Mouse (Mus musculus) small intestine, adult 2 months (tissue): ENCODE results near the gene Memo1. TPM values are rescaled to one million over a fixed set of nuclear protein-coding genes. Genes with fewer than 3 reads are reported as not detected.

Source experiments
- H3K27ac ChIP-seq: fragments of 200-500 bp; 2 replicates; pipeline ENCODE4 v1.5.1; 2012; ENCODE audit warnings: low read depth, low read length, control low read depth, inconsistent platforms; ENCODE audit not compliant: insufficient read depth
- H3K27me3 ChIP-seq: fragments of 200-500 bp; 2 replicates; pipeline ENCODE4 v1.6.1; 2012; ENCODE audit warnings: mild to moderate bottlenecking, moderate library complexity, low read length, inconsistent platforms; ENCODE audit not compliant: control insufficient read depth, insufficient read depth
- H3K36me3 ChIP-seq: fragments of 200-500 bp; 2 replicates; pipeline ENCODE4 v1.6.1; 2012; ENCODE audit warnings: mild to moderate bottlenecking, low read length, control low read depth, inconsistent platforms; ENCODE audit not compliant: control insufficient read depth, insufficient read depth
- H3K4me1 ChIP-seq: fragments of 200-500 bp; 2 replicates; pipeline ENCODE4 v1.6.1; 2012; ENCODE audit warnings: low read length, inconsistent platforms, mixed read lengths; ENCODE audit not compliant: control insufficient read depth, insufficient read depth, insufficient read length
- H3K4me3 ChIP-seq: fragments of 200-500 bp; 2 replicates; pipeline ENCODE4 v1.5.1; 2012; ENCODE audit warnings: low read depth, mild to moderate bottlenecking, control low read depth, inconsistent platforms, low read length, moderate library complexity
- CTCF ChIP-seq: fragments of 200-500 bp; IDR thresholded peaks from 2 replicates; pipeline ENCODE4 v1.5.1; 2012; ENCODE audit warnings: low read depth, mild to moderate bottlenecking, control low read depth, inconsistent platforms, low read length, moderate library complexity, mixed read lengths; ENCODE audit not compliant: insufficient replicate concordance, insufficient read length; ENCODE audit errors: extremely low read depth
- POLR2A ChIP-seq: fragments of 200-500 bp; IDR thresholded peaks from 2 replicates; pipeline ENCODE4 v1.6.1; 2012; ENCODE audit warnings: low read depth, mild to moderate bottlenecking, control low read depth, inconsistent platforms, low read length, moderate library complexity
- WGBS: fragments of 180-500 bp; shearing (Covaris S2); methylation state at CpG from one replicate; pipeline ENCODE4 v1.1.7; 2018; 5-methylcytosine and 5-hydroxymethylcytosine counted together
- polyA plus RNA-seq: library from polyadenylated mRNA; depleted of rRNA; stranded (reverse); fragments of >200 nt; gene quantifications from 2 replicates; pipeline ENCODE4 v1.2.3, GENCODE M21; 2012

Gene Memo1
- polyA plus RNA-seq, 1 experiment, result 11.0 TPM

- Histone ChIP-seq H3K27ac (no peak overlapping the region), H3K27me3 (no peaks in the 10 kb centered on the region), H3K36me3 (no peaks in the 10 kb centered on the region), H3K4me3 (no peak overlapping the region), H3K4me1 (peaks cover 11% of the 10 kb centered on the region)
- WGBS, result 87% methylated on average over 4 of the region's 4 CpGs
- TF ChIP-seq POLR2A (no peak), CTCF (no peak)
These were observed 3.5 kb downstream of the Memo1 start for GRCm38 (mm10) chr17:74291640-74292361.

DNA sequence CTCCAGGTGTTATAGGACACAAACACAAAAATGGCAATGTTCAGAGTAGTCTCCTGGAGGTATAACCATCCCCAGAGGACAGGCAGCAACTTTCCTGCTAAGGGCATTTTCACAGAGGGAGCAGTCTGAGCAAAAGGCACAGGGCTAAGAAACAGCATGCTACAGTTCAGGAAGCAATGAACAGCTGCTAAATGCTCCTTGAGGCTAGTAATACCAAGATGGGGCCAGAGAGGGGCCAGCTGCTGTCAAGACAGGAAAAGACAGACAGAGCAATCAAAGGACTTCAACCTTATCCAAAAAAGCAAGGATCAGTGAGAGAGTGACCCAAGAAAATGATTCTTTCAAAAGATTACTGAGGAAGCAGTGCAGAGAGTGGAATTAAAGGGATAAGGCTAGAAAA is 4.5 kb downstream of the Memo1 start:
- H3K36me3 ChIP-seq, result no peaks in the 10 kb centered on the region
- no peaks in the 10 kb centered on the region for H3K27me3 ChIP-seq
- TF ChIP-seq CTCF, result no peak
- TF ChIP-seq POLR2A, result no peak
- H3K4me3 ChIP-seq, result no peak overlapping the region
- no peak overlapping the region for H3K27ac ChIP-seq
- peaks cover 11% of the 10 kb centered on the region for H3K4me1 ChIP-seq

GRCm38 (mm10) chr17:74290198-74290597 is 5.1 kb downstream of the Memo1 start:
- TF ChIP-seq POLR2A, result no peak
- TF ChIP-seq CTCF, result no peak
- H3K4me1 ChIP-seq, result peaks cover 11% of the 10 kb centered on the region
- H3K36me3 ChIP-seq, result no peaks in the 10 kb centered on the region
- 67% methylated on average over 3 of the region's 3 CpGs for WGBS
- no peak overlapping the region for H3K4me3 ChIP-seq
- H3K27me3 ChIP-seq, result no peaks in the 10 kb centered on the region
- no peak overlapping the region for H3K27ac ChIP-seq

DNA sequence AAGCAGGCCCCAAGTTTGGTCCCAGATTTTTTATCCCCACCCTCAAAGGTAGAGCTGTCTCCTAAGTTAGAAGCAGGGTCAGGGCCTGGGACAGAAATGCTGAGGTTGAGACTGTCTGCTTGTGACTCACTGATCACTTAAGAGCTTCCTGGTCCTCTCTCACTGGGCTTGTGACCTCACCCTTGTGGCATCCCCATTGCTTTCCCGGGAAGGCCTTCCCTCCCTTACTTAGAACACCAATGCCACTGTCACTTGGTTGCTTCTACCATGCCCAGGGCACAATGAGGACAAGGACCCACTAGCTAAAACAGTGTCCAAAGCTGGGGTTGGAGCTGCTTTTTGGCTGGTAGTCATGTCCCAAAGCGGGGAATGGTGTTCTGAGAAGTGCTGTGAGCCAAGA is 6.7 kb downstream of the Memo1 start:
- Histone ChIP-seq H3K4me3 (no peak overlapping the region), H3K36me3 (no peaks in the 10 kb centered on the region), H3K27me3 (no peaks in the 10 kb centered on the region), H3K27ac (no peak overlapping the region), H3K4me1 (peaks cover 14% of the 10 kb centered on the region)
- WGBS, result 63% methylated on average over 2 of the region's 2 CpGs
- TF ChIP-seq CTCF (no peak), POLR2A (no peak)

- no peak for TF ChIP-seq CTCF
- TF ChIP-seq POLR2A, result no peak
- Histone ChIP-seq H3K4me3 (no peak overlapping the region), H3K27me3 (no peaks in the 10 kb centered on the region), H3K27ac (no peak overlapping the region), H3K4me1 (peaks cover 14% of the 10 kb centered on the region), H3K36me3 (no peaks in the 10 kb centered on the region)
- WGBS, result 50% methylated on average over 4 of the region's 4 CpGs
These were observed 9.1 kb downstream of the Memo1 start for GRCm38 (mm10) chr17:74286140-74286730.

- H3K4me3 ChIP-seq, result no peak overlapping the region
- H3K36me3 ChIP-seq, result no peaks in the 10 kb centered on the region
- WGBS, result 28% methylated on average over 2 of the region's 2 CpGs
- H3K27me3 ChIP-seq, result no peaks in the 10 kb centered on the region
- H3K27ac ChIP-seq, result no peak overlapping the region
- H3K4me1 ChIP-seq, result peaks cover 12% of the 10 kb centered on the region
- TF ChIP-seq CTCF (no peak), POLR2A (no peak)
These were observed 9.6 kb downstream of the Memo1 start for GRCm38 (mm10) chr17:74285730-74286129.

GRCm38 (mm10) chr17:74284397-74285115 is 10.8 kb downstream of the Memo1 start:
- H3K36me3 ChIP-seq, result 0 out of 2 replicates have a peak, but pooled peaks cover 2% of the 10 kb centered on the region
- no peak overlapping the region for H3K27ac ChIP-seq
- H3K4me1 ChIP-seq, result peaks cover 7% of the 10 kb centered on the region
- 49% methylated on average over 2 of the region's 2 CpGs for WGBS
- no peaks in the 10 kb centered on the region for H3K27me3 ChIP-seq
- no peak overlapping the region for H3K4me3 ChIP-seq
- TF ChIP-seq POLR2A (no peak), CTCF (no peak)
